Mouse (Mus musculus) left cerebral cortex, adult 2 months (tissue): ENCODE measurements around the gene Apom. TPM values are rescaled to one million over a fixed set of nuclear protein-coding genes. Genes with fewer than 3 reads are reported as not detected.

ENCODE experiments used
- DNase-seq, 2 experiments: peaks; one replicate each; pipeline ENCODE4 v3.0.0; 2021 to 2022; ENCODE audit warnings: low spot score in 2 of 2, mixed read lengths in 1 of 2; ENCODE audit errors: extremely low spot score in 1 of 2
- H3K27ac ChIP-seq: fragments of 200-600 bp; 2 replicates; pipeline ENCODE4 v1.8.1; 2022
- H3K4me3 ChIP-seq: fragments of 200-600 bp; 2 replicates; pipeline ENCODE4 v1.8.1; 2022
- CTCF ChIP-seq: fragments of 200-600 bp; IDR thresholded peaks from 2 replicates; pipeline ENCODE4 v1.8.1; 2022; ENCODE audit warnings: antibody characterized with exemption, mild to moderate bottlenecking, moderate library complexity
- intact Hi-C: fragments of 180-260 bp; cut with DNase I; formaldehyde crosslinking; loops from one replicate; pipeline ENCODE4 v1.15.1; 2025
- total RNA-seq, 2 experiments: library from RNA; stranded (reverse); gene quantifications; 2 replicates each; pipeline ENCODE4 v1.2.3; 2021

Gene Apom
- total RNA-seq, 2 experiments from 2014 or later: not detected

DNA sequence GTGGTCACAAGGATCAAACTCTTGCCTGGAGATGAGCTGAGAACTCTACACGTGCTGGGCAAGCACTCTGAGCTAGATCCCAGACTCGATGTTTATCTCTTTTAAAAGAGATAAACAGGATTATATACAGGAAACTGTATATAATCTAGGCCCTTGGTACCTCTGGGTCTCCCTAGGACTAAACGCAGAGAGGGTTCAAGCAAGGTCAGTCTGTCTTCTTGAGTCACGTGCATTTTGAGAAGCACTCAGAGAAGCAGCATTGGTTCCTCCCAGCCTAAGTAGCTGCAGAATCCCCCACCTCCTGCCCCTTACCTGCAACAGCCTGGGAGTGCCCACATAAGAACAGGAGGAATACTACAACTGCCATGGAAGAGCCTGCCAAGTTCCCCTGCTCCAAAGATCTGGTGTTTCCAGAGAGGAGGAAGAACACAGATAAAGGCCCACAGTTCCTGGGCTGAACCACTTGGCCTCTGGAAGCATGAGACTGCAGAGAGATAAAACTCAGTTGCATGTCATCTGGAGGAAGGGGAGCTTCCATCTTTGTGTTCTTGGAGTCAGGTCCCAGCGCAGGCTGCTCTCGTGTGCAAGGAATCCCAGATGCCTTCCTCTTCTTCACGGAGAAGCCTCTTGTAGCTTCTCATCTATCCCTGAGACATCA lies 46.5 kb downstream of the Apom start, which contains the start of gene Ly6g6f:
Gene Ly6g6f, minus strand, starts transcription at position 403 of the 658 bp plus-strand sequence.
- intact Hi-C loops: no loop called here
- no peak within 1 kb of the TSS for H3K4me3 ChIP-seq
- DNase-seq: no peak
- no peak within 1 kb of the TSS for H3K27ac ChIP-seq
- TF ChIP-seq CTCF: no peak

- intact Hi-C loops: no loop called here
- no peak for DNase-seq
- Histone ChIP-seq H3K27ac (no peak overlapping the region), H3K4me3 (no peak overlapping the region)
- no peak for TF ChIP-seq CTCF
Measured at GRCm38 (mm10) chr17:35083929-35084497, 47.8 kb downstream of the Apom start.

DNA sequence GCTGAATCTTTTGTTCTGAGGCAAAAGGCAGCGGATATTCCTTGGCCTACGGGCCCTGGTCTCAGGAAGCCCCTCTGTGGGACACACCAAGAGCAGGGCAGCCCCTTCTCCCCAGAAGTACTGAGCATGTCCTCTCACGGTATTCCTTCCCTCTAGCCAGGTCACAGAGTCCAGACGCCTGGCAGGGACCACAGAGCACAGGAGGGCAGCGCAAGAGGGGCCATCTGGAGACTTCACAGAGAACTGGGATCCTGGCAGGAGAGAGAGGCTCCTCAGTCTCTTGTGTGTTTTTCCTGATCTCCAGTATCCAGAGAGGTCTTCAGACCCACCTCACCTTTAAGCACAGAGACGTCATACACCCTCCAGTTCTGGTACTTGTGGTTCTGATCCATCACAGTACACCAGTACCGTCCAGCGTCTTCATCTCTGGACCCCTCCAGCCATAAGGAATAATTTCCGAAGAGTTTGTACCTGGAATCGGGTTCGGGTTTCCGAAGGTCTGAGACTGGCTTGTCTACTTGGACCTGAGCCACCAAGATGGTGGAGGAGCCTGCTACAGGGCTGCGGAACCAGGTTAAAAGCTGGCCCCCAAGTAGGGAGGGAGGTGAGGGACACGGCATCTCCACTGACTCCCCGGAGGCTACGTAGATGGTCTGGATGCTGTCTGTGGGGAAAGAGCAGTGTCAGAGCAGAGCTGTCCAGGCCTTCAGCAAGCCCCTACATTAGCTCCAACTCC lies 48.8 kb downstream of the Apom start:
- intact Hi-C loops: no loop called here
- DNase-seq: no peak
- H3K27ac ChIP-seq: no peak overlapping the region
- TF ChIP-seq CTCF: no peak
- H3K4me3 ChIP-seq: no peak overlapping the region

DNA sequence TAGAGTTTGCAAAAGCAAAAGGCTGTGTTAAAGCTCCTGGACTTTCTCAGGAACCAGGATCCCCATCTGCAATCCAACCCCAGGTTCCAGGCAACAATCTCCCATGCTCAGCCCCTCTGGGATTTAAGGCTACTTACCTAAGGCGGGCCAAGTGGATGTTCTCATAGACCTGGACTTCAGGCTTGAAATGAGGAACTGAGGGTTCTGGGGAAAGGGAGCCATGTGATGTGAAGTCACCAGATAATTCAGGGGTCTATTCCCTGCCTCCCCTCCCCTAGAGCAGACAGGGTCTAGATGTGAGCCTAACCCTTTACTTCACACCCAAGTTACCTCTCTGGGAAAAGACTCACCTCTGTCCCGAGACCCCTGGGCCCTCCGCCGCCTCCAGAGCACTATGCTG lies 51.1 kb downstream of the Apom start:
- TF ChIP-seq CTCF: no peak
- H3K27ac ChIP-seq: 0 out of 2 replicates have a peak overlapping the region, but pooled peaks have one; percentile 19
- no peak for DNase-seq
- intact Hi-C loops: no loop called here
- no peak overlapping the region for H3K4me3 ChIP-seq

- DNase-seq: no peak
- intact Hi-C loops: no loop called here
- H3K27ac ChIP-seq: no peak overlapping the region
- TF ChIP-seq CTCF: no peak
- H3K4me3 ChIP-seq: no peak overlapping the region
Measured at GRCm38 (mm10) chr17:35080248-35080647, 51.6 kb downstream of the Apom start.

- intact Hi-C loops: no loop called here
- H3K4me3 ChIP-seq: no peak overlapping the region
- DNase-seq: no peak
- TF ChIP-seq CTCF: no peak
- no peak overlapping the region for H3K27ac ChIP-seq
Measured at GRCm38 (mm10) chr17:35079778-35080177, 52.1 kb downstream of the Apom start.

Other genes with a start within 250 kb of the Apom start
- gene C2, start 233.8 kb downstream of the Apom start, total RNA-seq: 1 to 10 TPM; 2.1 to 2.2 TPM
- gene Ehmt2, start 233.6 kb downstream of the Apom start, total RNA-seq: 100 to 1,000 TPM; 175 to 184 TPM
- gene Slc44a4, start 217.6 kb downstream of the Apom start, total RNA-seq: under 1 TPM; 0.45 to 0.79 TPM
- gene Neu1, start 200.8 kb downstream of the Apom start, total RNA-seq: 10 to 100 TPM; 41.6 to 47.3 TPM
- 10 to 100 TPM; 18.8 to 22.1 TPM for gene Hspa1b, start 172.8 kb downstream of the Apom start, total RNA-seq
- not detected for gene Gm20481, start 162.1 kb downstream of the Apom start, total RNA-seq
- 10 to 100 TPM; 14.5 to 17.2 TPM for gene Hspa1a, start 159.9 kb downstream of the Apom start, total RNA-seq
- under 1 TPM; 0.34 to 0.42 TPM for gene Hspa1l, start 159.3 kb downstream of the Apom start, total RNA-seq
- 10 to 100 TPM; 15.8 to 18.4 TPM for gene Lsm2, start 150.2 kb downstream of the Apom start, total RNA-seq
- 10 to 100 TPM; 44.1 to 46.6 TPM for gene Vars, start 131.1 kb downstream of the Apom start, total RNA-seq
- gene Vwa7, start 115.5 kb downstream of the Apom start, total RNA-seq: under 1 TPM; 0.40 to 0.43 TPM
- gene Sapcd1, start 104.0 kb downstream of the Apom start, total RNA-seq: under 1 TPM in 1 of 2 experiments, not detected in 1; 0.59 TPM
- gene Msh5, start 85.3 kb downstream of the Apom start, total RNA-seq: under 1 TPM; 0.27 to 0.56 TPM
- 1 to 10 TPM; 7.4 to 8.3 TPM for gene Clic1, start 82.1 kb downstream of the Apom start, total RNA-seq
- 10 to 100 TPM; 10.1 to 11.0 TPM for gene Ddah2, start 73.0 kb downstream of the Apom start, total RNA-seq
- not detected for gene Ly6g6c, start 66.7 kb downstream of the Apom start, total RNA-seq
- gene Mpig6b, start 65.9 kb downstream of the Apom start, total RNA-seq: not detected
- 1 to 10 TPM; 2.1 to 3.6 TPM for gene Ly6g6e, start 55.1 kb downstream of the Apom start, total RNA-seq
- gene Ly6g6d, start 54.0 kb downstream of the Apom start, total RNA-seq: 1 to 10 TPM in 1 of 2 experiments, under 1 TPM in 1; 0.70 to 1.1 TPM
- under 1 TPM in 1 of 2 experiments, not detected in 1; 0.29 TPM for gene Ly6g6f, start 46.4 kb downstream of the Apom start, total RNA-seq
- 100 to 1,000 TPM; 109 to 117 TPM for gene Abhd16a, start 42.8 kb downstream of the Apom start, total RNA-seq
- gene Ly6g5c, start 23.8 kb downstream of the Apom start, total RNA-seq: not detected
- gene Ly6g5b, start 16.6 kb downstream of the Apom start, total RNA-seq: under 1 TPM; 0.79 TPM
- gene Gpank1, start 10.6 kb downstream of the Apom start, total RNA-seq: 10 to 100 TPM; 14.8 to 15.0 TPM
- 100 to 1,000 TPM; 177 to 187 TPM for gene Csnk2b, start 10.0 kb downstream of the Apom start, total RNA-seq
- gene D17H6S53E, start 5.7 kb downstream of the Apom start, total RNA-seq: 10 to 100 TPM; 27.0 to 28.5 TPM
- gene Bag6, start 3.1 kb upstream of the Apom start, total RNA-seq: 100 to 1,000 TPM; 304 to 307 TPM
- 100 to 1,000 TPM; 285 to 321 TPM for gene Prrc2a, start 32.8 kb upstream of the Apom start, total RNA-seq
- 10 to 100 TPM in 1 of 2 experiments, 1 to 10 TPM in 1; 8.0 to 14.4 TPM for gene Aif1, start 44.0 kb upstream of the Apom start, total RNA-seq
- 1 to 10 TPM; 6.4 to 7.4 TPM for gene Lst1, start 56.4 kb upstream of the Apom start, total RNA-seq
- gene Ltb, start 62.4 kb upstream of the Apom start, total RNA-seq: under 1 TPM; 0.79 to 0.86 TPM
- not detected for gene Tnf, start 70.0 kb upstream of the Apom start, total RNA-seq
- gene Lta, start 73.3 kb upstream of the Apom start, total RNA-seq: under 1 TPM; 0.41 to 0.65 TPM
- not detected for gene Gm16181, start 88.8 kb upstream of the Apom start, total RNA-seq
- gene Atp6v1g2, start 101.6 kb upstream of the Apom start, total RNA-seq: 100 to 1,000 TPM; 549 to 569 TPM
- gene Nfkbil1, start 103.7 kb upstream of the Apom start, total RNA-seq: 10 to 100 TPM; 13.0 to 16.1 TPM
- gene Ddx39b, start 109.7 kb upstream of the Apom start, total RNA-seq: 100 to 1,000 TPM; 215 TPM
- 10 to 100 TPM; 20.3 to 25.3 TPM for gene H2-D1, start 130.7 kb upstream of the Apom start, total RNA-seq
- gene H2-Q1, start 188.4 kb upstream of the Apom start, total RNA-seq: under 1 TPM in 1 of 2 experiments, not detected in 1; 0.79 TPM
- gene H2-Q2, start 210.2 kb upstream of the Apom start, total RNA-seq: 1 to 10 TPM in 1 of 2 experiments, under 1 TPM in 1; 0.54 to 1.1 TPM
- 1 to 10 TPM; 2.2 to 3.1 TPM for gene H2-Q4, start 247.6 kb upstream of the Apom start, total RNA-seq